Mouse (Mus musculus): ENCODE data around the gene Mst1r.
A peak's percentile ranks its signal among the peaks of the same experiment; 100 is the strongest.

The Mst1r gene

GRCm38 (mm10) chr9:107959896-107960295, 53.2 kb downstream of the Mst1r start:
- no peak for DNase-seq

- no peak for DNase-seq
These were observed 54.3 kb downstream of the Mst1r start for GRCm38 (mm10) chr9:107960928-107961327.

- DNase-seq = no peak
These were observed 54.7 kb downstream of the Mst1r start for GRCm38 (mm10) chr9:107961351-107961762.

GRCm38 (mm10) chr9:107961881-107962280, 55.2 kb downstream of the Mst1r start:
- no peak for DNase-seq

GRCm38 (mm10) chr9:107962916-107963315, 56.2 kb downstream of the Mst1r start:
- DNase-seq = no peak

- peak; percentile 56 for DNase-seq
These were observed 57.0 kb downstream of the Mst1r start for GRCm38 (mm10) chr9:107963700-107964099.

GRCm38 (mm10) chr9:107964681-107965080, 58.0 kb downstream of the Mst1r start:
- DNase-seq = no peak

- DNase-seq = no peak
These were observed 60.0 kb downstream of the Mst1r start for GRCm38 (mm10) chr9:107966676-107967075.

GRCm38 (mm10) chr9:107967437-107967836, 60.8 kb downstream of the Mst1r start:
- no peak for DNase-seq

- no peak for DNase-seq
These were observed 61.9 kb downstream of the Mst1r start for GRCm38 (mm10) chr9:107968531-107968930.
